30 mouse cellular contexts compared by ENCODE assay signal in genomic region chr16:19052791-19053190, GRCm38 (mm10).
DNase-seq lines count a peak whose midpoint lies in the region; ATAC-seq and TF ChIP-seq lines count a peak whose summit lies in the region.
"Had no signal": no experiment of that assay in that cellular context is flagged by ENCODE, and none has a peak within 500 bp of the region (broad histone marks: within the 10 kb centered on the region; RNA-seq: fewer than 3 reads in every experiment).

No protein-coding gene starts in this region.

- H3K9ac ChIP-seq in lung, postnatal 0 days (replicated peaks; ENCODE audit: low read depth): no peak overlapping the region
- H3K9ac ChIP-seq: embryonic facial prominence, embryonic 15.5 days; forebrain, embryonic 15.5 days; hindbrain, embryonic 12.5 days; intestine, embryonic 15.5 days; limb, embryonic 15.5 days; neural tube, embryonic 15.5 days had no signal

- no peak overlapping the region for H3K4me2 ChIP-seq in lung, postnatal 0 days (replicated peaks; ENCODE audit: low read depth, low read length)
- H3K4me2 ChIP-seq: embryonic facial prominence, embryonic 15.5 days; forebrain, embryonic 15.5 days; heart, embryonic 11.5 days; hindbrain, embryonic 12.5 days; intestine, embryonic 15.5 days; limb, embryonic 15.5 days; neural tube, embryonic 15.5 days had no signal

- TF ChIP-seq EP300 in lung, postnatal 0 days (IDR thresholded peaks at IDR 0.05): no peak

- H3K27ac ChIP-seq in lung, postnatal 0 days (ENCODE audit: low read length): no peak overlapping the region
- no peak overlapping the region for H3K27ac ChIP-seq in gastrocnemius, adult 2 months
- H3K27ac ChIP-seq: embryonic facial prominence, embryonic 10.5 days; embryonic facial prominence, embryonic 15.5 days; forebrain, embryonic 15.5 days; hindbrain, embryonic 12.5 days; hindbrain, postnatal 0 days; intestine, embryonic 15.5 days; kidney, postnatal 0 days; limb, embryonic 10.5 days; limb, embryonic 15.5 days; neural tube, embryonic 15.5 days; stomach, postnatal 0 days had no signal

- H3K4me3 ChIP-seq in lung, postnatal 0 days (ENCODE audit: low read depth, low read length): no peak overlapping the region
- H3K4me3 ChIP-seq in gastrocnemius, adult 2 months: no peak overlapping the region
- H3K4me3 ChIP-seq: embryonic facial prominence, embryonic 10.5 days; embryonic facial prominence, embryonic 15.5 days; forebrain, embryonic 15.5 days; hindbrain, embryonic 12.5 days; intestine, embryonic 15.5 days; limb, embryonic 10.5 days; limb, embryonic 15.5 days; megakaryocyte, embryonic 14.5 days; neural tube, embryonic 15.5 days had no signal

- intact Hi-C loops in gastrocnemius, adult 2 months (cut with DNase I): no loop called here

- no peaks in the 10 kb centered on the region for H3K9me3 ChIP-seq in lung, postnatal 0 days (ENCODE audit: low read length)
- H3K9me3 ChIP-seq: embryonic facial prominence, embryonic 10.5 days; embryonic facial prominence, embryonic 15.5 days; forebrain, embryonic 15.5 days; hindbrain, embryonic 12.5 days; intestine, embryonic 15.5 days; limb, embryonic 10.5 days; limb, embryonic 15.5 days; megakaryocyte, embryonic 14.5 days; neural tube, embryonic 15.5 days had no signal

- no peaks in the 10 kb centered on the region for H3K36me3 ChIP-seq in lung, postnatal 0 days (ENCODE audit: insufficient read depth, low read length)
- H3K36me3 ChIP-seq: embryonic facial prominence, embryonic 10.5 days; embryonic facial prominence, embryonic 15.5 days; forebrain, embryonic 15.5 days; hindbrain, embryonic 12.5 days; intestine, embryonic 15.5 days; limb, embryonic 10.5 days; limb, embryonic 15.5 days; neural tube, embryonic 15.5 days had no signal

- no peaks in the 10 kb centered on the region for H3K27me3 ChIP-seq in lung, postnatal 0 days (replicated peaks; ENCODE audit: insufficient read depth, low read length)
- H3K27me3 ChIP-seq: embryonic facial prominence, embryonic 15.5 days; forebrain, embryonic 15.5 days; hindbrain, embryonic 12.5 days; intestine, embryonic 15.5 days; limb, embryonic 15.5 days; megakaryocyte, embryonic 14.5 days; neural tube, embryonic 15.5 days had no signal

- peak; percentile 6 for DNase-seq in lung, postnatal 10 days
- DNase-seq in lung, postnatal 0 days (ENCODE audit: low spot score): no peak
- DNase-seq in B cell, adult 2 months: peak; percentile 69 to 78
- DNase-seq in mesoderm, embryonic 11.5 days (ENCODE audit: low read depth, low spot score): peak; percentile 8
- peak; percentile 90 to 92 for DNase-seq in spleen, postnatal 36 days (ENCODE audit: low spot score in 2 of 2)
- no peak for DNase-seq in gastrocnemius, adult 2 months
- DNase-seq: adrenal gland, postnatal 14 days; cerebellum, adult 11 months; cerebellum, adult 9-11 months; gastrocnemius, postnatal 36 days; heart, postnatal 36 days; kidney, adult 2 months; lung, postnatal 4 days; midbrain, embryonic 14.5 days; thymus, adult 18-20 months; thymus, postnatal 25 days had no signal

- ATAC-seq in lung, postnatal 0 days: no peak
- ATAC-seq in erythroid progenitor cell, adult 5-6 weeks (replicated peaks; ENCODE audit: low FRiP score, poor library complexity, severe bottlenecking): no peak
- ATAC-seq: forebrain, embryonic 15.5 days; hindbrain, postnatal 0 days; intestine, embryonic 15.5 days had no signal

- TF ChIP-seq CTCF in lung, postnatal 0 days (IDR thresholded peaks at IDR 0.05): no peak
- no peak for TF ChIP-seq CTCF in gastrocnemius, adult 2 months (IDR thresholded peaks at IDR 0.05)

- H3K4me1 ChIP-seq in lung, postnatal 0 days (ENCODE audit: insufficient read depth, low read depth, low read length): no peaks in the 10 kb centered on the region
- H3K4me1 ChIP-seq: embryonic facial prominence, embryonic 10.5 days; embryonic facial prominence, embryonic 15.5 days; forebrain, embryonic 15.5 days; hindbrain, embryonic 12.5 days; intestine, embryonic 15.5 days; limb, embryonic 10.5 days; limb, embryonic 15.5 days; megakaryocyte, embryonic 14.5 days; neural tube, embryonic 15.5 days had no signal

Comparison
In these comparisons a context has a peak if more than half of its experiments do, and no peak if none do; other contexts are left out.
1. DNase-seq: peak in lung, postnatal 10 days (single experiment), B cell, adult 2 months (2 of 2), mesoderm, embryonic 11.5 days (single experiment) and spleen, postnatal 36 days (2 of 2); none in lung, postnatal 0 days (single experiment) and gastrocnemius, adult 2 months (single experiment).